Mouse (Mus musculus) spleen, adult 2 months (tissue): ENCODE measurements at regions not wholly inside any gene's neighbourhood (a gene's known extent, or its start where the extent isn't known, plus 50 kb on each side); places are given as distances from the start of the nearest gene placed in this dataset.

Experiments
- CTCF ChIP-seq: fragments of 200-500 bp; IDR thresholded peaks from 2 replicates; pipeline ENCODE4 v1.5.1; 2011; ENCODE audit warnings: mild to moderate bottlenecking, inconsistent platforms; ENCODE audit not compliant: insufficient read depth, insufficient read length, insufficient replicate concordance; ENCODE audit errors: extremely low read depth
- POLR2A ChIP-seq: fragments of 200-500 bp; IDR thresholded peaks from 2 replicates; pipeline ENCODE4 v1.6.1; 2011; ENCODE audit warnings: low read depth, low read length, inconsistent platforms

GRCm38 (mm10) chr2:147989616-147990015 lies 57.2 kb downstream of the Foxa2 start:
- no peak for TF ChIP-seq CTCF
- TF ChIP-seq POLR2A = no peak
